Mouse (Mus musculus) ES-E14 (cell line): ENCODE measurements around the gene Tmem108. TPM values are rescaled to one million over a fixed set of nuclear protein-coding genes. Genes with fewer than 3 reads are reported as not detected.
A peak's percentile ranks its signal among the peaks of the same experiment; 100 is the strongest.

Experiments
- DNase-seq: peaks from one replicate; pipeline ENCODE4 v3.0.0-alpha.2; 2013; ENCODE audit warnings: low read depth, low spot score
- H3K27ac ChIP-seq: 2 replicates; pipeline ENCODE4 v1.5.1; 2012; ENCODE audit warnings: low read depth, mild to moderate bottlenecking, low read length, moderate library complexity, mixed read lengths; ENCODE audit not compliant: poor library complexity, insufficient read depth, severe bottlenecking
- H3K36me3 ChIP-seq: 2 replicates; pipeline ENCODE4 v1.6.1; 2012; ENCODE audit warnings: mild to moderate bottlenecking, low read length, moderate library complexity, mixed read lengths; ENCODE audit not compliant: control insufficient read depth, poor library complexity, insufficient read depth, severe bottlenecking
- H3K4me1 ChIP-seq, 2 experiments: fragments of 150-350 bp in 1 of 2; sonication (generic) in 1 of 2; 2 replicates each; pipeline ENCODE4 v1.6.1; 2012; ENCODE audit warnings: low read length in 2 of 2, mild to moderate bottlenecking in 1 of 2, mixed read lengths in 1 of 2; ENCODE audit not compliant: control insufficient read depth in 2 of 2, insufficient read depth in 2 of 2, poor library complexity in 1 of 2
- H3K4me3 ChIP-seq, 2 experiments: fragments of 150-350 bp in 1 of 2; sonication (generic) in 1 of 2; 2 replicates each; pipeline ENCODE4 v1.5.1; 2012; ENCODE audit warnings: low read length in 2 of 2, low read depth in 1 of 2, mild to moderate bottlenecking in 1 of 2, mixed read lengths in 1 of 2; ENCODE audit not compliant: insufficient read depth in 1 of 2, poor library complexity in 1 of 2, severe bottlenecking in 1 of 2
- H3K9ac ChIP-seq: 2 replicates; pipeline ENCODE4 v1.6.1; 2012; ENCODE audit warnings: low read depth, mild to moderate bottlenecking, low read length, mixed read lengths; ENCODE audit not compliant: poor library complexity, insufficient read depth, severe bottlenecking
- H3K9me3 ChIP-seq: fragments of 150-350 bp; sonication (generic); 2 replicates; pipeline ENCODE4 v1.6.1; 2012; ENCODE audit warnings: low read depth, mild to moderate bottlenecking, low read length; ENCODE audit not compliant: control insufficient read depth, insufficient read depth
- CHD2 ChIP-seq: IDR thresholded peaks from 2 replicates; pipeline ENCODE4 v1.6.1; 2014; ENCODE audit warnings: mild to moderate bottlenecking, low read depth, low read length, inconsistent platforms
- HCFC1 ChIP-seq: IDR thresholded peaks from 2 replicates; pipeline ENCODE4 v1.6.1; 2012; ENCODE audit warnings: low read length, inconsistent platforms, borderline replicate concordance; ENCODE audit not compliant: insufficient read depth
- MAFK ChIP-seq: IDR thresholded peaks from 2 replicates; pipeline ENCODE4 v1.6.1; 2014; ENCODE audit warnings: mild to moderate bottlenecking, low read depth, low read length, inconsistent platforms; ENCODE audit not compliant: insufficient read depth
- ZC3H11A ChIP-seq: IDR thresholded peaks from 2 replicates; pipeline ENCODE4 v1.6.1; 2012; ENCODE audit warnings: low read depth, mild to moderate bottlenecking, inconsistent platforms, low read length, borderline replicate concordance
- ZNF384 ChIP-seq: IDR thresholded peaks from 2 replicates; pipeline ENCODE4 v1.6.1; 2012; ENCODE audit warnings: low read depth, low read length, inconsistent platforms
- in situ Hi-C, 2 experiments: fragments of 600-800 bp; cut with MboI; formaldehyde crosslinking; loops; one replicate each; pipeline ENCODE4 v1.15.1; 2025; ENCODE audit warnings: low sequenced_read_pairs in 2 of 2, inconsistent platforms in 1 of 2; ENCODE audit not compliant: unreplicated experiment in 2 of 2
- total RNA-seq: library from RNA; depleted of rRNA; stranded (reverse); fragments of 300-350 nt; gene quantifications from 2 replicates; pipeline ENCODE4 v1.2.3, GENCODE M21; 2012

Gene Tmem108
- total RNA-seq, 1 experiment: 3.1 TPM

DNA sequence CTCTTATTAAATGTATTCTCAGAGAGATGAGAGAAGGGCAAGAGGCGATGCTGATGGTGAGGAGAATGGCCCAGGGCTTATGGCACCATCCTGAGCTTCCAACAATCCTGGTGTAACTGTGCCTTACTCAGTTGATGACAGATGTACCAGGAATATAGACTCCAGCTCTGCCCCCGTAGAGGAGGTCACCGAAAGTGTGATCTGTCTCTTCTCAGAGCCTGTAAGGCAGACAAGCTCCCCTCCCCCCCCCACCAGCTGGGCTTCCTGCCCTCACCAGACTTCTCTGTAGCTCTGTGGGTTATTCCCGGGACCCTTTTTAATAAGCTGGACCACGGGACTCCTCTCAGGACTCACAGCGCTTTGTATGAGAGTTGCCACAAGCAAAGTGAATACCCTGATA lies 157.8 kb downstream of the Tmem108 start:
- DNase-seq: no peak
- H3K4me1 ChIP-seq: no peaks in the 10 kb centered on the region
- in situ Hi-C loops: no loop called here

DNA sequence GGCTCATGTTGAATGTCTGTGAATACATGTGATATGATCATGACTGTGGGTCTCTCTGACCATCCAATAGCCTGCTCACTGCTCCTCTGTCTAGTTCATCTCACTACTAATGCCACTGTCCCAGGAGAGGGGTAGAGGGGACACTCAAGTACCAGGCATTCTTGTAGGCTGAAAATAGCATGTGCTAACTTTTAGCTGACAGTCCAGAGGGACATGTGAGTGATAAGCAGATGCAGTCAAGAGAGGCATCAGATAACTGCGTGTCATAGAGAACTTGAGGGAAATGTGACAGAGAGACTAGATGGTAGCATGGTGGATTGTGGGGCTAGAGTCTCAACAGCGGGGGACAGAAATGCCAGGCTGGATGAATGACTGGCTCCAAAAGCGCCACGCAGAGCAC lies 159.8 kb downstream of the Tmem108 start:
- Histone ChIP-seq H3K9ac (no peak overlapping the region), H3K4me3 (no peak overlapping the region), H3K27ac (no peak overlapping the region), H3K36me3 (no peaks in the 10 kb centered on the region), H3K4me1 (no peaks in the 10 kb centered on the region), H3K9me3 (no peaks in the 10 kb centered on the region)
- in situ Hi-C loops: no loop called here
- TF ChIP-seq MAFK: no peak
- TF ChIP-seq HCFC1: no peak
- TF ChIP-seq ZNF384: no peak
- TF ChIP-seq CHD2: no peak
- TF ChIP-seq ZC3H11A: no peak
- DNase-seq: no peak

More for the DNA sequence above, 157.8 kb downstream of the Tmem108 start:
- no peak for TF ChIP-seq ZC3H11A
- no peak for TF ChIP-seq ZNF384
- TF ChIP-seq MAFK: no peak
- TF ChIP-seq CHD2: no peak
- TF ChIP-seq HCFC1: no peak
- H3K4me3 ChIP-seq: no peak overlapping the region
- H3K27ac ChIP-seq: no peak overlapping the region
- no peaks in the 10 kb centered on the region for H3K9me3 ChIP-seq
- no peak overlapping the region for H3K9ac ChIP-seq
- H3K36me3 ChIP-seq: no peaks in the 10 kb centered on the region

DNA sequence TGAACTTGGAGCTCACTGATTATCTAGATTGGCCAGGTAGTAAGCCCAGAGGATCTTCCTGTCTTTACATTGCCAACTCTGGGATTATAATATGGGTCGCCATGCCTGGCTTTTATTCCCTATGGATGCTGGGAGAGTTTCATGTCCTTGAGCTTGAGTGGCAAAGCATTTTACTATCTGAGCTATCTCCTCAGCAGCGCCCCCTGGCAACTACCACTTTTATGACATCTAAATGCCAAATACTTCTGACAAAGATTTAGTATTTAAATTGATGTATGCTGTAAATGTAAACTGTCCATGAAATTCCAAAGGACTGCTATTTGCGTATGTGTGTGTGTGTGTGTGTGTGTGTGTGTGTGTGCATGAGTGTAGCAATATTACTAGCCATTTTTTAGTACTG lies 160.8 kb downstream of the Tmem108 start:
- Histone ChIP-seq H3K9me3 (no peaks in the 10 kb centered on the region), H3K9ac (no peak overlapping the region), H3K36me3 (no peaks in the 10 kb centered on the region), H3K27ac (no peak overlapping the region), H3K4me1 (no peaks in the 10 kb centered on the region), H3K4me3 (no peak overlapping the region)
- DNase-seq: peak; percentile 16
- in situ Hi-C loops: no loop called here
- TF ChIP-seq HCFC1 (no peak), ZNF384 (no peak)

DNA sequence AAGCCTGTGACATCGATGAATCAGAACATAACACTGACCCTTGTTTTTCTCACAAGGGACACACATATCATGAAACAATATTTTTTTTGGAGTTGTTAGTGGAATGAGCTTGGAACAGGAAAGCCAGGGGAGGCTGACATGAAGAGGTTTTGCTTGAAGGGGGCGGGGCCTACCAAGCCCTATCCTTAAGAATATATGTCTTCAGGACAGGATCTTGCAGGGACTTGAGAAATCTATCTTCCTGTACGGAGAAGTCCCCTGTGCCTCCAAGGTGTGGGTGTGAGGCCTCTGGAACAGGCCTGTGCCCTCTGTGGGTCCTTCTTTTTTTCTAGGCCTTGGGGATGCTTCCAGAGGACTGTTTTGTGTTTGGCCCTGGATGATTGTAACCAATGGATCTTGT lies 161.7 kb downstream of the Tmem108 start:
- DNase-seq: no peak
- H3K9ac ChIP-seq: no peak overlapping the region
- TF ChIP-seq MAFK: no peak
- no peak for TF ChIP-seq ZNF384
- no peak for TF ChIP-seq HCFC1
- TF ChIP-seq CHD2: no peak
- no peak for TF ChIP-seq ZC3H11A
- H3K4me3 ChIP-seq: no peak overlapping the region
- in situ Hi-C loops: no loop called here
- no peaks in the 10 kb centered on the region for H3K4me1 ChIP-seq
- H3K9me3 ChIP-seq: no peaks in the 10 kb centered on the region
- H3K27ac ChIP-seq: no peak overlapping the region
- no peaks in the 10 kb centered on the region for H3K36me3 ChIP-seq

GRCm38 (mm10) chr9:103597861-103598260 lies 163.8 kb downstream of the Tmem108 start:
- Histone ChIP-seq H3K9ac (no peak overlapping the region), H3K4me3 (no peak overlapping the region), H3K36me3 (no peaks in the 10 kb centered on the region), H3K27ac (no peak overlapping the region), H3K4me1 (no peaks in the 10 kb centered on the region), H3K9me3 (no peaks in the 10 kb centered on the region)
- no peak for DNase-seq
- in situ Hi-C loops: no loop called here
- TF ChIP-seq ZNF384: no peak
- no peak for TF ChIP-seq HCFC1
- TF ChIP-seq CHD2: no peak
- no peak for TF ChIP-seq ZC3H11A
- TF ChIP-seq MAFK: no peak
